Mouse (Mus musculus) midbrain, embryonic 16.5 days (tissue): Measurements from ENCODE around the gene Sik2. TPM values are rescaled to one million over a fixed set of nuclear protein-coding genes. Genes with fewer than 3 reads are reported as not detected.

Experiments used
- ATAC-seq: fragments of 200-750 bp; cut with Nextera tagmentation; 2 replicates; pipeline ENCODE4 v1.8.0; 2017; ENCODE audit warnings: moderate TSS enrichment
- H3K27ac ChIP-seq: fragments of 300-500 bp; sonication (generic); 2 replicates; pipeline ENCODE4 v1.5.1; 2014; ENCODE audit warnings: mild to moderate bottlenecking, low read length, mixed read lengths
- H3K27me3 ChIP-seq: fragments of 300-500 bp; sonication (generic); 2 replicates; pipeline ENCODE4 v1.6.1; 2014; ENCODE audit warnings: low read depth, low read length, mixed read lengths; ENCODE audit not compliant: control insufficient read depth, insufficient read depth
- H3K36me3 ChIP-seq: fragments of 300-500 bp; sonication (generic); 2 replicates; pipeline ENCODE4 v1.6.1; 2014; ENCODE audit warnings: mild to moderate bottlenecking, low read length, moderate library complexity, mixed read lengths; ENCODE audit not compliant: control insufficient read depth, insufficient read depth
- H3K4me1 ChIP-seq: fragments of 300-500 bp; sonication (generic); 2 replicates; pipeline ENCODE4 v1.6.1; 2014; ENCODE audit warnings: mild to moderate bottlenecking, low read length, mixed read lengths; ENCODE audit not compliant: control insufficient read depth, insufficient read depth
- H3K4me2 ChIP-seq: fragments of 300-500 bp; sonication (generic); 2 replicates; pipeline ENCODE4 v1.6.1; 2014; ENCODE audit warnings: mild to moderate bottlenecking, low read length, mixed read lengths
- H3K4me3 ChIP-seq: fragments of 300-500 bp; sonication (generic); 2 replicates; pipeline ENCODE4 v1.5.1; 2014; ENCODE audit warnings: low read depth, mild to moderate bottlenecking, low read length, moderate library complexity, mixed read lengths
- H3K9ac ChIP-seq: fragments of 300-500 bp; sonication (generic); 2 replicates; pipeline ENCODE4 v1.6.1; 2014; ENCODE audit warnings: low read depth, low read length, mixed read lengths
- H3K9me3 ChIP-seq: fragments of 300-500 bp; sonication (generic); replicated peaks from 2 replicates; pipeline ENCODE4 v1.6.1; 2014; ENCODE audit warnings: mild to moderate bottlenecking, low read length, mixed read lengths; ENCODE audit not compliant: control insufficient read depth, poor library complexity, severe bottlenecking
- WGBS: fragments of 180-500 bp; shearing (Covaris S2); extraction: QIAGEN DNeasy Blood & Tissue Kit; methylation state at CpG from one replicate; pipeline ENCODE4 v1.1.7; 2014; 5-methylcytosine and 5-hydroxymethylcytosine counted together
- polyA plus RNA-seq: library from polyadenylated mRNA; unstranded; fragments of >200 nt; fragmentation: Nextera tagmentation; extraction: Ambion mirVana; gene quantifications from 2 replicates; pipeline ENCODE4 v1.2.1, GENCODE M21; 2015

Gene Sik2
- polyA plus RNA-seq, 1 experiment from 2014 or later: 20.2 TPM

GRCm38 (mm10) chr9:50941804-50942401 is 67.0 kb downstream of the Sik2 start:
- WGBS: 90% methylated on average over 3 of the region's 3 CpGs
- H3K4me1 ChIP-seq: no peaks in the 10 kb centered on the region
- no peak for ATAC-seq
- no peaks in the 10 kb centered on the region for H3K27me3 ChIP-seq
- no peaks in the 10 kb centered on the region for H3K9me3 ChIP-seq
- no peak overlapping the region for H3K4me2 ChIP-seq
- H3K36me3 ChIP-seq: no peaks in the 10 kb centered on the region
- no peak overlapping the region for H3K4me3 ChIP-seq
- H3K27ac ChIP-seq: no peak overlapping the region
- no peak overlapping the region for H3K9ac ChIP-seq

GRCm38 (mm10) chr9:50929986-50930385 is 78.9 kb downstream of the Sik2 start:
- H3K4me1 ChIP-seq: no peaks in the 10 kb centered on the region
- H3K4me2 ChIP-seq: no peak overlapping the region
- H3K9me3 ChIP-seq: no peaks in the 10 kb centered on the region
- no peak overlapping the region for H3K27ac ChIP-seq
- no peak overlapping the region for H3K4me3 ChIP-seq
- 0 out of 2 replicates have a peak, but pooled peaks cover 3% of the 10 kb centered on the region for H3K36me3 ChIP-seq
- no peak for ATAC-seq
- no peak overlapping the region for H3K9ac ChIP-seq
- H3K27me3 ChIP-seq: no peaks in the 10 kb centered on the region

GRCm38 (mm10) chr9:50925801-50926200 is 83.1 kb downstream of the Sik2 start:
- Histone ChIP-seq H3K4me2 (no peak overlapping the region), H3K4me1 (no peaks in the 10 kb centered on the region)
- WGBS: 95% methylated on average over 4 of the region's 4 CpGs

GRCm38 (mm10) chr9:50924454-50924853 is 84.4 kb downstream of the Sik2 start:
- H3K9ac ChIP-seq: no peak overlapping the region
- H3K27ac ChIP-seq: no peak overlapping the region
- H3K4me3 ChIP-seq: no peak overlapping the region
- H3K36me3 ChIP-seq: no peaks in the 10 kb centered on the region
- H3K27me3 ChIP-seq: no peaks in the 10 kb centered on the region
- H3K4me2 ChIP-seq: no peak overlapping the region
- no peaks in the 10 kb centered on the region for H3K4me1 ChIP-seq
- no peaks in the 10 kb centered on the region for H3K9me3 ChIP-seq
- no peak for ATAC-seq

More at GRCm38 (mm10) chr9:50925801-50926200, 83.1 kb downstream of the Sik2 start:
- ATAC-seq: no peak
- no peak overlapping the region for H3K4me3 ChIP-seq
- H3K36me3 ChIP-seq: no peaks in the 10 kb centered on the region
- no peaks in the 10 kb centered on the region for H3K9me3 ChIP-seq
- H3K9ac ChIP-seq: no peak overlapping the region
- H3K27ac ChIP-seq: no peak overlapping the region
- H3K27me3 ChIP-seq: no peaks in the 10 kb centered on the region

- no peak overlapping the region for H3K9ac ChIP-seq
- H3K9me3 ChIP-seq: no peaks in the 10 kb centered on the region
- H3K27ac ChIP-seq: no peak overlapping the region
- 86% methylated on average over 5 of the region's 5 CpGs for WGBS
- ATAC-seq: no peak
- H3K4me1 ChIP-seq: no peaks in the 10 kb centered on the region
- no peaks in the 10 kb centered on the region for H3K27me3 ChIP-seq
- H3K4me2 ChIP-seq: no peak overlapping the region
- H3K36me3 ChIP-seq: no peaks in the 10 kb centered on the region
- H3K4me3 ChIP-seq: no peak overlapping the region
Observed at GRCm38 (mm10) chr9:50922363-50923153, 86.3 kb downstream of the Sik2 start.

- no peaks in the 10 kb centered on the region for H3K36me3 ChIP-seq
- H3K4me1 ChIP-seq: no peaks in the 10 kb centered on the region
- H3K4me3 ChIP-seq: no peak overlapping the region
- no peaks in the 10 kb centered on the region for H3K27me3 ChIP-seq
- H3K9me3 ChIP-seq: no peaks in the 10 kb centered on the region
- ATAC-seq: no peak
- 94% methylated on average over 3 of the region's 3 CpGs for WGBS
- H3K4me2 ChIP-seq: no peak overlapping the region
- no peak overlapping the region for H3K27ac ChIP-seq
- no peak overlapping the region for H3K9ac ChIP-seq
Observed at GRCm38 (mm10) chr9:50920933-50921895, 87.7 kb downstream of the Sik2 start.

GRCm38 (mm10) chr9:50919554-50919953 is 89.3 kb downstream of the Sik2 start:
- Histone ChIP-seq H3K4me1 (no peaks in the 10 kb centered on the region), H3K9ac (no peak overlapping the region), H3K27me3 (no peaks in the 10 kb centered on the region), H3K4me3 (no peak overlapping the region), H3K9me3 (no peaks in the 10 kb centered on the region), H3K27ac (no peak overlapping the region), H3K36me3 (no peaks in the 10 kb centered on the region), H3K4me2 (no peak overlapping the region)
- WGBS: 96% methylated on average over 2 of the region's 2 CpGs
- no peak for ATAC-seq

- Histone ChIP-seq H3K9ac (no peak overlapping the region), H3K4me1 (no peaks in the 10 kb centered on the region), H3K36me3 (no peaks in the 10 kb centered on the region), H3K27me3 (no peaks in the 10 kb centered on the region), H3K4me3 (no peak overlapping the region), H3K27ac (no peak overlapping the region), H3K4me2 (no peak overlapping the region), H3K9me3 (no peaks in the 10 kb centered on the region)
- ATAC-seq: no peak
- WGBS: 75% methylated on average over 3 of the region's 3 CpGs
Observed at GRCm38 (mm10) chr9:50918131-50918530, 90.7 kb downstream of the Sik2 start.
